Mouse (Mus musculus): ENCODE data around the gene Sult1c2. TPM values are rescaled to one million over a fixed set of nuclear protein-coding genes. Genes with fewer than 3 reads are reported as not detected.

Sult1c2 gene
- not detected for polyA plus RNA-seq (2017; shearing (Covaris generic))

DNA sequence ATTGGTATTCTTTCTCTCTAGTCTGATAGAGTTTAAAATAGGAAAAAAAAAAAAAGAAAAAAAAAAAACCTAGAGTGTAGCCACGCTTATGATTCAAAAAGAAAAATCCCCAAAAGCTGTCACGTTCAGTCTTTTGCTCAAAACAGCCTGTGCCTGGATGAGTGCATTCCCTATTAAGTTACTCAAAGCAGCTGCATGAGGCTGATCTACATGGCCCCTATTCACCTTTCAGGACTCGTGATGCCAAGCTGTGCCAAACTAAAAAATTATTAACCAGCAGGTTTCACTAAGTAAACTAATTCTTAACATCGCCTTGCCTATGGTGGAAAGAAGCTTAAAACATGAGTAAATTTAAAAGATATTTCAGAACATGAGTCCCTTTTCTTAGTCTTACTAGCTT is at the start of gene Sult1c2:
Gene Sult1c2, minus strand, starts transcription at position 134 of the 400 bp plus-strand sequence.

Other genes with a start within 250 kb of the Sult1c2 start
- gene Sgo1, start 157.0 kb downstream of the Sult1c2 start, polyA plus RNA-seq (2017; shearing (Covaris generic)) = 1 to 10 TPM in 1 of 2 experiments, under 1 TPM in 1; 0.47 to 1.4 TPM
- under 1 TPM in 1 of 2 experiments, not detected in 1; 0.29 TPM for gene Sult1c1, start 144.3 kb upstream of the Sult1c2 start, polyA plus RNA-seq (2017; shearing (Covaris generic))